Mouse (Mus musculus) testis, adult 2 months (tissue): Measurements from ENCODE around the gene Plcb3.

Source experiments
- CTCF ChIP-seq: fragments of 200-500 bp; IDR thresholded peaks from 2 replicates; pipeline ENCODE4 v1.5.1; 2012; ENCODE audit warnings: low read depth, mild to moderate bottlenecking, inconsistent platforms, low read length, moderate library complexity; ENCODE audit not compliant: control insufficient read depth, insufficient read depth, insufficient replicate concordance
- POLR2A ChIP-seq: fragments of 200-500 bp; IDR thresholded peaks from 2 replicates; pipeline ENCODE4 v1.6.1; 2012; ENCODE audit warnings: low read depth, mild to moderate bottlenecking, inconsistent platforms, low read length, moderate library complexity; ENCODE audit not compliant: control insufficient read depth

- TF ChIP-seq CTCF (no peak), POLR2A (no peak)
Measured at GRCm38 (mm10) chr19:6989251-6989650, 13.0 kb upstream of the Plcb3 start.
